Mouse (Mus musculus) heart, adult 2 months (tissue): Measurements from ENCODE around the gene Lrr1. TPM values are rescaled to one million over a fixed set of nuclear protein-coding genes. Genes with fewer than 3 reads are reported as not detected.

Experiments used
- DNase-seq, 2 experiments: peaks; one replicate each; pipeline ENCODE4 v3.0.0; 2021
- H3K27ac ChIP-seq: fragments of 200-600 bp; 2 replicates; pipeline ENCODE4 v1.8.1; 2022
- H3K27me3 ChIP-seq: fragments of 200-500 bp; 2 replicates; pipeline ENCODE4 v1.6.1; 2012; ENCODE audit warnings: mild to moderate bottlenecking, low read length, inconsistent platforms, mixed read lengths; ENCODE audit not compliant: control insufficient read depth, insufficient read depth
- H3K36me3 ChIP-seq: fragments of 200-500 bp; 2 replicates; pipeline ENCODE4 v1.6.1; 2012; ENCODE audit warnings: low read length, inconsistent platforms; ENCODE audit not compliant: control insufficient read depth, insufficient read depth
- H3K4me1 ChIP-seq: fragments of 200-500 bp; 2 replicates; pipeline ENCODE4 v1.6.1; 2011; ENCODE audit warnings: low read length; ENCODE audit not compliant: control insufficient read depth, insufficient read depth
- H3K4me3 ChIP-seq: fragments of 200-600 bp; 2 replicates; pipeline ENCODE4 v1.8.1; 2022
- H3K79me2 ChIP-seq: fragments of 200-500 bp; replicated peaks from 2 replicates; pipeline ENCODE4 v1.6.1; 2012; ENCODE audit warnings: mild to moderate bottlenecking, inconsistent platforms, low read length, moderate library complexity, mixed read lengths; ENCODE audit not compliant: control insufficient read depth, insufficient read depth
- H3K9ac ChIP-seq: fragments of 200-500 bp; 2 replicates; pipeline ENCODE4 v1.6.1; 2012; ENCODE audit warnings: low read depth, mild to moderate bottlenecking, control low read depth, inconsistent platforms, low read length, mixed read lengths
- CTCF ChIP-seq: fragments of 200-600 bp; IDR thresholded peaks from 2 replicates; pipeline ENCODE4 v1.8.1; 2022; ENCODE audit warnings: antibody characterized with exemption, mild to moderate bottlenecking, moderate library complexity
- EP300 ChIP-seq: fragments of 200-500 bp; IDR thresholded peaks from 2 replicates; pipeline ENCODE4 v1.6.1; 2011; ENCODE audit warnings: low read depth, low read length, control low read depth; ENCODE audit not compliant: insufficient read depth
- POLR2A ChIP-seq: fragments of 200-500 bp; IDR thresholded peaks from 2 replicates; pipeline ENCODE4 v1.6.1; 2011; ENCODE audit warnings: mild to moderate bottlenecking, low read depth, low read length, control low read depth; ENCODE audit not compliant: insufficient read depth
- WGBS: fragments of 180-500 bp; shearing (Covaris S2); methylation state at CpG from one replicate; pipeline ENCODE4 v1.1.7; 2018; 5-methylcytosine and 5-hydroxymethylcytosine counted together
- intact Hi-C: fragments of 180-260 bp; cut with DNase I; formaldehyde crosslinking; loops from one replicate; pipeline ENCODE4 v1.15.1; 2025
- polyA plus RNA-seq: library from polyadenylated mRNA; depleted of rRNA; stranded (reverse); fragments of >200 nt; gene quantifications from 2 replicates; pipeline ENCODE4 v1.2.3, GENCODE M21; 2012
- total RNA-seq, 2 experiments: library from RNA; stranded (reverse); gene quantifications; 2 replicates each; pipeline ENCODE4 v1.2.3; 2021

Gene Lrr1
- total and polyA plus RNA-seq, 3 experiments = not detected

DNA sequence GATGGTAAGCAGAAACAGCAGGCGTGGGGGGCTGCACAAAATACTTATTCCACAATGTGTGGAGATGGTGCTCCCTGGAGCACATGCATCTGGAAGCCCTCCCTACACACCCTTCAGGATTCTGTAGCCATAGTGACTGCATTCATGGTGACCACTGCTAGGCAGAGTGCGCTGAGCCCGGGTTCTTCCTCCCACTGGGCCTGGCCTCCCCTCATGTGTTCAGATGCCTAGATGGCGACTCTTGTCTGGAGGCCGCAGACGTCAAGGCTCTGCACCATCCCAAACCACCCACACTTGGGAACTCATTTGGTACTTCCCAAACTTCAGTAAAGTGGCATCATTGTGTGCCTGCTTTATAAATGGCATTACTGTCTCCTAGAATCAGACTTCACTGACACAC, 25.2 kb upstream of the Lrr1 start:
- intact Hi-C loops = no loop called here
- no peak for DNase-seq
- TF ChIP-seq EP300 (no peak), POLR2A (no peak), CTCF (no peak)
- Histone ChIP-seq H3K79me2 (no peaks in the 10 kb centered on the region), H3K4me3 (no peak overlapping the region), H3K36me3 (no peaks in the 10 kb centered on the region), H3K27me3 (no peaks in the 10 kb centered on the region), H3K9ac (no peak overlapping the region), H3K27ac (no peak overlapping the region), H3K4me1 (no peaks in the 10 kb centered on the region)
- 90% methylated on average over 6 of the region's 6 CpGs for WGBS

DNA sequence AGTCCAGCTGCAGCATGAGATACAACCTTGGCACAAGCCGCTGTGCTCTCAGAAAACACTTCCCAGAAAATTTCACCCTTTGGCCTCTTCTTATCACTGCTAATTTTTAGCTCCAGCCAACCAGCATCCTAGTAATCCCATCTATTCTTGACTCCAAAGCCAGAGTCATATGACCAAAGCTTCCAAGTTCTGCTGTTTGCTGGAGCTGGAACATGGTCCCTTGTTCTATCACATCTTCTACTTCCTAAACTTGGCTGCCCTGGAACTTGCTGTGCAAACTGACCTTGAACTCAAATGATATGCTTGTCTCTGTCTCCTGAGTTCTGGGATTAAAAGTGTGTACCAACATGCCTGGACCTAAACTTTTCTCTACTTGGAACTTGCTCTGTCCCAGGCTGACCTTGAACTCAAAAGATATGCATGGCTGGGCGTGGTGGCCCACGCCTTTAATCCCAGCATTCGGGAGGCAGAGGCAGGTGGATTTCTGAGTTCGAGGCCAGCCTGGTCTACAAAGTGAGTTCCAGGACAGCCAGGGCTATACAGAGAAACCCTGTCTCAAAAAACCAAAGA, 21.4 kb upstream of the Lrr1 start:
- 65% methylated on average over 5 of the region's 5 CpGs for WGBS
- TF ChIP-seq EP300 = no peak
- TF ChIP-seq CTCF = no peak
- no peak for TF ChIP-seq POLR2A
- no peaks in the 10 kb centered on the region for H3K79me2 ChIP-seq
- H3K4me1 ChIP-seq = no peaks in the 10 kb centered on the region
- peak in 1 of 2 experiments; percentile 21 for DNase-seq
- intact Hi-C loops = no loop called here
- no peaks in the 10 kb centered on the region for H3K27me3 ChIP-seq
- no peak overlapping the region for H3K4me3 ChIP-seq
- peak overlapping the region; percentile 43 for H3K27ac ChIP-seq
- H3K36me3 ChIP-seq = no peaks in the 10 kb centered on the region
- no peak overlapping the region for H3K9ac ChIP-seq

GRCm38 (mm10) chr12:69150049-69150448, 18.6 kb upstream of the Lrr1 start:
- H3K4me1 ChIP-seq = no peaks in the 10 kb centered on the region
- H3K36me3 ChIP-seq = no peaks in the 10 kb centered on the region
- no peaks in the 10 kb centered on the region for H3K79me2 ChIP-seq
- WGBS = 82% methylated on average over 13 of the region's 13 CpGs
- no peaks in the 10 kb centered on the region for H3K27me3 ChIP-seq
- no peak overlapping the region for H3K27ac ChIP-seq
- H3K4me3 ChIP-seq = no peak overlapping the region
- H3K9ac ChIP-seq = no peak overlapping the region
- intact Hi-C loops = no loop called here
- DNase-seq = no peak
- TF ChIP-seq POLR2A (no peak), EP300 (no peak), CTCF (no peak)

DNA sequence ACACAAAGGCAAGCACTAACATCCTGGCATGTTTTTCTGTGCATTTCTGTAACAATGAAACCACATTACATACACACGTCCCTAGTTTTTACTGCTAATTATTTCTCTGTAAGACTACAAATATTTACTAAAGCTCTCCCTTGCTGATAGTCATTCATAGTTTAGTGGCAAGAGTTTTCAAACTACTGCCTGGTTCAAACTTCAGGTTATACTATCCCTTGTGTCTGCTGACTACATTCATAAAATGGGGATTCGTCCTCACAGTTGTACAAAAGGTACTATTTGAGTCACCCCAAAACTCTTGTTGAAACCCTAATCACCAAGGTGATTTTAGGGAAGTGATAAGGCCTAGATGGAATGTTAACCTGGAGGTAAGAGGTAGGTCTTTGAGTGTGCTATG, 12.7 kb upstream of the Lrr1 start:
- H3K9ac ChIP-seq = no peak overlapping the region
- peaks cover 16% of the 10 kb centered on the region for H3K36me3 ChIP-seq
- no peak overlapping the region for H3K4me3 ChIP-seq
- TF ChIP-seq POLR2A = no peak
- no peak for TF ChIP-seq CTCF
- no peak for TF ChIP-seq EP300
- H3K79me2 ChIP-seq = no peaks in the 10 kb centered on the region
- no peaks in the 10 kb centered on the region for H3K27me3 ChIP-seq
- no peak for DNase-seq
- no peak overlapping the region for H3K27ac ChIP-seq
- H3K4me1 ChIP-seq = peaks cover 3% of the 10 kb centered on the region; the same call in 1 of the 2 replicates
- intact Hi-C loops = no loop called here
- 77% methylated on average over 2 of the region's 2 CpGs for WGBS

- Histone ChIP-seq H3K4me3 (no peak overlapping the region), H3K4me1 (peaks cover 3% of the 10 kb centered on the region; the same call in 1 of the 2 replicates), H3K27ac (no peak overlapping the region), H3K36me3 (peaks cover 16% of the 10 kb centered on the region), H3K79me2 (no peaks in the 10 kb centered on the region), H3K9ac (no peak overlapping the region), H3K27me3 (no peaks in the 10 kb centered on the region)
- intact Hi-C loops = no loop called here
- 85% methylated on average over 4 of the region's 4 CpGs for WGBS
- no peak for DNase-seq
- TF ChIP-seq CTCF (no peak), POLR2A (no peak), EP300 (no peak)
Measured at GRCm38 (mm10) chr12:69156436-69156835, 12.2 kb upstream of the Lrr1 start.

DNA sequence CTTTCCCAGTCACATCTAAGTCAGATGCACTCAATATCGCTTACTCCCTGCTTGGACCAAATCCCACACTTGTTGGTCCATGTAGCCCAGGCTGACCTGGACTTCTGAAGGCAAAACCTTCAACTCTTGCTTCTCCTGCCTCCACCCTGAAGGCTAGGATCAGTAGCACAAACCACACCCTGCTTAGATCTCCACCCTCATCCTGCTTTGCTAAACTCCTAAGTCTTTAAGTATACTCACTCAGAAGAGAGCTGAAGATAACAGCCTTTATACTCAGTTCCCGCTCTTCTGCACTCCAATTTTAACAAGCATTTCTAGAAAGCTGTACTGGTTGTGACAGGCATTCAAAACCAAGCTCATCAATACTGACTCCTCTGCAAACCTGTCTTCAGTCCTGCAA, 11.5 kb upstream of the Lrr1 start:
- H3K4me1 ChIP-seq = peaks cover 3% of the 10 kb centered on the region; the same call in 1 of the 2 replicates

More for the DNA sequence above, 11.5 kb upstream of the Lrr1 start:
- Histone ChIP-seq H3K79me2 (no peaks in the 10 kb centered on the region), H3K9ac (no peak overlapping the region), H3K4me3 (no peak overlapping the region), H3K27ac (no peak overlapping the region), H3K36me3 (peaks cover 16% of the 10 kb centered on the region), H3K27me3 (no peaks in the 10 kb centered on the region)
- intact Hi-C loops = no loop called here
- DNase-seq = no peak
- 96% methylated on average over 2 of the region's 2 CpGs for WGBS
- TF ChIP-seq CTCF = no peak
- 0 out of 2 replicates have a peak, but pooled peaks have one; percentile 26 for TF ChIP-seq POLR2A
- TF ChIP-seq EP300 = no peak
